Comparison of ENCODE assay signal across 8 mouse cellular contexts in genomic region chr4:148444250-148444967, GRCm38 (mm10). TPM values are rescaled to one million over a fixed set of nuclear protein-coding genes. Genes with fewer than 3 reads are reported as not detected.
DNase-seq lines count a peak whose midpoint lies in the region; ATAC-seq and TF ChIP-seq lines count a peak whose summit lies in the region.

TSS of gene Ubiad1 (minus strand) at chr4:148444771.

- H3ac ChIP-seq in myocyte (ENCODE audit: control insufficient read depth, insufficient read length): peak within 1 kb of the TSS; percentile 56

- under 1% methylated on average over 46 of the region's 46 CpGs for WGBS in bone marrow, adult 2 months
- 0% methylated on average over 46 of the region's 46 CpGs for WGBS in heart, embryonic 10.5 days
- under 1% methylated on average over 46 of the region's 46 CpGs for WGBS in kidney, embryonic 15.5 days
- under 1% methylated on average over 46 of the region's 46 CpGs for WGBS in liver, embryonic 11.5 days

- ATAC-seq in kidney, embryonic 15.5 days (replicated peaks; ENCODE audit: low FRiP score): peak; percentile 81
- peak; percentile 78 for ATAC-seq in liver, embryonic 11.5 days (replicated peaks; ENCODE audit: low FRiP score)

- DNase-seq in B cell, adult 2 months: peak; percentile 91 to 92
- peak; percentile 95 for DNase-seq in heart, embryonic 10.5 days (ENCODE audit: low spot score)
- DNase-seq in liver, embryonic 11.5 days (ENCODE audit: low spot score): peak; percentile 90
- peak; percentile 92 to 96 for DNase-seq in spleen, postnatal 4 days (ENCODE audit: low spot score in 2 of 2)

- peaks cover 12% of the 10 kb centered on the region for H3K36me3 ChIP-seq in heart, embryonic 10.5 days
- H3K36me3 ChIP-seq in kidney, embryonic 15.5 days: 0 out of 2 replicates have a peak, but pooled peaks cover 6% of the 10 kb centered on the region
- H3K36me3 ChIP-seq in liver, embryonic 11.5 days (ENCODE audit: control insufficient read depth, insufficient read depth, low read length): no peaks in the 10 kb centered on the region
- H3K36me3 ChIP-seq in myocyte (ENCODE audit: control insufficient read depth, insufficient read depth): peaks cover 3% of the 10 kb centered on the region

- no peak for TF ChIP-seq CTCF in bone marrow, adult 2 months (IDR thresholded peaks at IDR 0.05; ENCODE audit: control insufficient read depth, insufficient read depth, low read length)
- peak; percentile 49; the same call in 1 of the 2 replicates for TF ChIP-seq CTCF in embryonic fibroblast, embryonic 13.5 days (IDR thresholded peaks at IDR 0.05; ENCODE audit: borderline replicate concordance, insufficient read depth, low read length)

- peak; percentile 87; the same call in 1 of the 2 replicates for TF ChIP-seq POLR2A in bone marrow, adult 2 months (IDR thresholded peaks at IDR 0.05; ENCODE audit: borderline replicate concordance, control insufficient read depth, low read depth, low read length)
- TF ChIP-seq POLR2A in embryonic fibroblast, embryonic 13.5 days (IDR thresholded peaks at IDR 0.05; ENCODE audit: low read depth, low read length): peak; percentile 77
- peak; percentile 80 for TF ChIP-seq POLR2A in myocyte (IDR thresholded peaks at IDR 0.05; ENCODE audit: insufficient read length, low read depth)

- no peaks in the 10 kb centered on the region for H3K9me3 ChIP-seq in heart, embryonic 10.5 days
- no peaks in the 10 kb centered on the region for H3K9me3 ChIP-seq in kidney, embryonic 15.5 days (replicated peaks)
- H3K9me3 ChIP-seq in liver, embryonic 11.5 days (ENCODE audit: control insufficient read depth, low read length): no peaks in the 10 kb centered on the region

- H3K4me1 ChIP-seq in bone marrow, adult 2 months (ENCODE audit: control insufficient read depth, insufficient read depth, low read length): no peaks in the 10 kb centered on the region; the same call in 1 of the 2 replicates
- no peaks in the 10 kb centered on the region for H3K4me1 ChIP-seq in embryonic fibroblast, embryonic 13.5 days (ENCODE audit: control insufficient read depth, insufficient read depth, low read length)
- H3K4me1 ChIP-seq in heart, embryonic 10.5 days: peaks cover 25% of the 10 kb centered on the region
- H3K4me1 ChIP-seq in kidney, embryonic 15.5 days: peaks cover 44% of the 10 kb centered on the region
- H3K4me1 ChIP-seq in liver, embryonic 11.5 days (replicated peaks; ENCODE audit: control insufficient read depth, insufficient read depth, low read length): peaks cover 14% of the 10 kb centered on the region; the same call in 1 of the 2 replicates

- H3K9ac ChIP-seq in kidney, embryonic 15.5 days: peak within 1 kb of the TSS; percentile 88
- H3K9ac ChIP-seq in liver, embryonic 11.5 days (ENCODE audit: low read depth, low read length): peak within 1 kb of the TSS; percentile 89

- H3K27ac ChIP-seq in bone marrow, adult 2 months (ENCODE audit: control insufficient read depth, insufficient read depth, low read depth, low read length, poor library complexity): peak within 1 kb of the TSS; percentile 81
- 0 out of 2 replicates have a peak within 1 kb of the TSS, but pooled peaks have one; percentile 20 for H3K27ac ChIP-seq in embryonic fibroblast, embryonic 13.5 days (ENCODE audit: insufficient read depth, low read length)
- peak within 1 kb of the TSS; percentile 96 for H3K27ac ChIP-seq in heart, embryonic 10.5 days
- H3K27ac ChIP-seq in kidney, embryonic 15.5 days: peak within 1 kb of the TSS; percentile 92
- H3K27ac ChIP-seq in liver, embryonic 11.5 days (ENCODE audit: low read depth, low read length): peak within 1 kb of the TSS; percentile 75

- peaks cover 29% of the 10 kb centered on the region for H3K79me2 ChIP-seq in myocyte (ENCODE audit: control insufficient read depth, insufficient read depth)

- peak within 1 kb of the TSS; percentile 89 for H3K4me2 ChIP-seq in kidney, embryonic 15.5 days
- H3K4me2 ChIP-seq in liver, embryonic 11.5 days: peak within 1 kb of the TSS; percentile 94
- H3K4me2 ChIP-seq in myocyte (ENCODE audit: low read depth): peak within 1 kb of the TSS; percentile 99

- H3K4me3 ChIP-seq in bone marrow, adult 2 months (replicated peaks; ENCODE audit: control insufficient read depth, low read depth, low read length): peak within 1 kb of the TSS; percentile 95
- H3K4me3 ChIP-seq in embryonic fibroblast, embryonic 13.5 days (ENCODE audit: insufficient read depth, low read length): peak within 1 kb of the TSS; percentile 68
- H3K4me3 ChIP-seq in heart, embryonic 10.5 days: peak within 1 kb of the TSS; percentile 94
- H3K4me3 ChIP-seq in kidney, embryonic 15.5 days (replicated peaks): peak within 1 kb of the TSS; percentile 91
- H3K4me3 ChIP-seq in liver, embryonic 11.5 days (ENCODE audit: low read depth, low read length): peak within 1 kb of the TSS; percentile 81
- H3K4me3 ChIP-seq in myocyte: peak within 1 kb of the TSS; percentile 72

- H3K27me3 ChIP-seq in heart, embryonic 10.5 days (ENCODE audit: insufficient read depth, poor library complexity, severe bottlenecking): no peaks in the 10 kb centered on the region
- H3K27me3 ChIP-seq in kidney, embryonic 15.5 days: no peaks in the 10 kb centered on the region
- H3K27me3 ChIP-seq in liver, embryonic 11.5 days (replicated peaks; ENCODE audit: control insufficient read depth, insufficient read depth, low read length): no peaks in the 10 kb centered on the region
- H3K27me3 ChIP-seq in myocyte (ENCODE audit: control insufficient read depth, insufficient read depth, insufficient read length): no peaks in the 10 kb centered on the region

TF ChIP-seq in myocyte, 11 proteins besides CTCF, POLR2A, EP300 and RAD21:
- TF ChIP-seq POLR2AphosphoS2 (IDR thresholded peaks at IDR 0.05; ENCODE audit: insufficient read length, low read depth) (peak; percentile 84), USF1 (IDR thresholded peaks at IDR 0.05; ENCODE audit: low read depth) (no peak), MAX (IDR thresholded peaks at IDR 0.05; ENCODE audit: low read depth) (no peak), CEBPB (IDR thresholded peaks at IDR 0.05; ENCODE audit: insufficient read depth, poor library complexity, severe bottlenecking) (no peak), TCF12 (IDR thresholded peaks at IDR 0.05; ENCODE audit: insufficient read depth, poor library complexity, severe bottlenecking) (no peak), SRF (IDR thresholded peaks at IDR 0.05; ENCODE audit: control insufficient read depth, insufficient read length, low read depth) (no peak), E2F4 (IDR thresholded peaks at IDR 0.05; ENCODE audit: insufficient read depth) (no peak), TCF3 (IDR thresholded peaks at IDR 0.05; ENCODE audit: insufficient read length, low read depth) (no peak), REST (IDR thresholded peaks at IDR 0.05; ENCODE audit: insufficient read depth, insufficient read length) (no peak), MYOG (IDR thresholded peaks at IDR 0.05; ENCODE audit: control insufficient read depth in 1 of 3, insufficient read depth in 1 of 3, insufficient read length in 2 of 3, low read depth in 2 of 3) (peak in 1 of 3 experiments; percentile 26), MYOD1 (IDR thresholded peaks at IDR 0.05; ENCODE audit: control insufficient read depth in 1 of 3, insufficient read length in 2 of 3, low read depth in 2 of 3) (peak in 1 of 3 experiments; percentile 43)
TF ChIP-seq in myocyte: peak in this region for 3.

RNA-seq across cellular contexts. Expression of gene Ubiad1, which starts in this region (rescaled TPM):
- 2.0 and 3.2 TPM in 2 replicates for polyA plus RNA-seq in bone marrow, adult 2 months (2011; ENCODE audit: insufficient read depth, insufficient read length, low replicate concordance, missing spikeins)
- polyA plus RNA-seq in embryonic fibroblast, embryonic 13.5 days (2011; ENCODE audit: insufficient read length, low read depth, missing spikeins): 14.4 and 14.5 TPM in 2 replicates
- 24.7 and 26.9 TPM in 2 replicates for polyA plus RNA-seq in heart, embryonic 10.5 days (2016; fragmentation: Nextera tagmentation; extraction: Ambion mirVana)
- polyA plus RNA-seq in kidney, embryonic 15.5 days (2015; fragmentation: Nextera tagmentation; extraction: Ambion mirVana): 24.9 and 26.8 TPM in 2 replicates
- polyA plus RNA-seq in liver, embryonic 11.5 days (2014; fragmentation: Nextera tagmentation; extraction: Ambion mirVana): 21.5 and 23.1 TPM in 2 replicates
- 22.6 TPM for polyA plus RNA-seq in myocyte (2012; fragmentation: generic; extraction: Trizol)

Comparison
In these comparisons a context has a peak if more than half of its experiments do, and no peak if none do; other contexts are left out.
1. Peak in every context shown above with its lines: DNase-seq, ATAC-seq, H3K4me3 ChIP-seq and H3K27ac ChIP-seq.
2. H3K27ac ChIP-seq: peak in every context shown above with its lines; median percentile 96 in heart, embryonic 10.5 days; 92 in kidney, embryonic 15.5 days; 81 in bone marrow, adult 2 months; 75 in liver, embryonic 11.5 days; 20 in embryonic fibroblast, embryonic 13.5 days.